Mouse (Mus musculus) kidney, adult 2 months (tissue): ENCODE results near the gene Cd177.

Experiments
- CTCF ChIP-seq: fragments of 200-500 bp; conservative IDR thresholded peaks from 2 replicates; pipeline ENCODE4 v1.5.1; 2011; ENCODE audit warnings: low read depth, mild to moderate bottlenecking, control low read depth, low read length, moderate library complexity, mixed read lengths; ENCODE audit not compliant: insufficient read depth, insufficient read length
- POLR2A ChIP-seq: fragments of 200-500 bp; IDR thresholded peaks from one replicate; pipeline ENCODE4 v1.6.1; 2011; ENCODE audit warnings: low read depth, low read length, control low read depth

DNA sequence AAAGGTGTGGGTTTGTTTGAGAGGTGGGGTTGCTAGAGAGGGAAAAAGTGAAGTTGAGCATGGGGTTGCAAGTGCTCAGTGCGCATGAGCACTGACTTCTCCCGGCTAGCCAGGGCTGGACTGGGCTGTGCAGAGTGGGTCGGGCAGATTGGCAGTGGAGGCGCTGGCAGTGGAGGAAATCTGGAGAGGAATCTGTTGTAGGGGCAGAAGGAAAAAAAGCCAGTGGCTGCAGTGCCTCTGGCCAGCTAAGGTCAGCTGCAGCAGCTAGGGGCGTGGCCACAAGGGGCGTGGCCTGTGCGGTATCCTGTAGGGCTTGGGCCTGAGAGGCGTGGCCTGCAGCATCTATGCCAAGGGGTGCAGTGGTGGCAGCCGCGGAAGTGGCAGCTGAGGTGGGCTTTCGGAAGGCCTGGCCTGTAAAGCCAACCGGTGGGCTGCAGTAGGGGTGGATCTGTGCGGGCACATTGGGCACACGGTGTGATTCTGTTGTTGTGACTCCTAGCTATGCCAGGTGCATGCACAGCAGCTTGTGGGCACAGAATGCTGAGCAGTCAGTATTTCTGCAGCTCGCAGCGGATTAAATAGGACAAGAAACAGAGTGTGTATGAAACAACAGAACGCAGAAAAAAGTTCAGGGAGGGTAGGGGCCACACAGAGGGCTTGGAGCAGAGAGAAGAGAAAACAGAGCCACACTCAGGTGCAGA is 24.0 kb downstream of the Cd177 start:
- TF ChIP-seq CTCF (no peak), POLR2A (no peak)
